Mouse (Mus musculus) gastrocnemius, postnatal 10 days (tissue): ENCODE measurements around the gene Smad1. TPM values are rescaled to one million over a fixed set of nuclear protein-coding genes. Genes with fewer than 3 reads are reported as not detected.
A peak's percentile ranks its signal among the peaks of the same experiment; 100 is the strongest.

Experiments
- DNase-seq: peaks from one replicate; pipeline ENCODE4 v3.0.0; 2021; ENCODE audit warnings: mixed read lengths
- total RNA-seq, 2 experiments: library from RNA; stranded (reverse); gene quantifications; 2 replicates each; pipeline ENCODE4 v1.2.3; 2021

Smad1 gene
- total RNA-seq, 2 experiments from 2014 or later, result 34.2 to 38.3 TPM

GRCm38 (mm10) chr8:79299704-79300103 is 99.6 kb downstream of the Smad1 start:
- DNase-seq, result peak; percentile 17

- peak; percentile 79 for DNase-seq
Observed at GRCm38 (mm10) chr8:79297763-79298162, 101.6 kb downstream of the Smad1 start.

- DNase-seq, result no peak
Observed at GRCm38 (mm10) chr8:79295276-79296105, 103.8 kb downstream of the Smad1 start.

- DNase-seq, result peak; percentile 99
Observed at GRCm38 (mm10) chr8:79294610-79295275, 104.6 kb downstream of the Smad1 start, which contains the start of gene Mmaa. Gene Mmaa, minus strand, starts transcription at chr8:79294937.

GRCm38 (mm10) chr8:79293841-79294240 is 105.5 kb downstream of the Smad1 start:
- no peak for DNase-seq

- no peak for DNase-seq
Observed at GRCm38 (mm10) chr8:79292712-79293264, 106.5 kb downstream of the Smad1 start.

- DNase-seq, result peak; percentile 15
Observed at GRCm38 (mm10) chr8:79289592-79289991, 109.7 kb downstream of the Smad1 start.

- no peak for DNase-seq
Observed at GRCm38 (mm10) chr8:79288681-79289080, 110.6 kb downstream of the Smad1 start.

Other genes with a start within 250 kb of the Smad1 start
- not detected for gene 1700011L22Rik, start 150.9 kb downstream of the Smad1 start, total RNA-seq
- 10 to 100 TPM; 17.3 to 17.5 TPM for gene Mmaa, start 104.6 kb downstream of the Smad1 start, total RNA-seq
- 10 to 100 TPM; 51.1 to 61.8 TPM for gene Otud4, start 240.1 kb upstream of the Smad1 start, total RNA-seq